Mouse (Mus musculus) CD8-positive naive resting alpha-beta T cell, adult 2 months (primary cell): Measurements from ENCODE around the gene Mn1.

Source experiments
- DNase-seq, 2 experiments: peaks; one replicate each; pipeline ENCODE4 v3.0.0; 2022; ENCODE audit warnings: low read depth in 2 of 2, low spot score in 2 of 2

Gene Mn1

GRCm38 (mm10) chr5:111409412-111410044 lies 7.6 kb upstream of the Mn1 start:
- no peak for DNase-seq

- no peak for DNase-seq
These were observed 6.5 kb upstream of the Mn1 start for GRCm38 (mm10) chr5:111410665-111411064.

- peak; percentile 64 to 71 for DNase-seq
These were observed 3.0 kb upstream of the Mn1 start for GRCm38 (mm10) chr5:111414192-111414591.

- DNase-seq, result no peak
These were observed 2.4 kb upstream of the Mn1 start for GRCm38 (mm10) chr5:111414770-111415249.

GRCm38 (mm10) chr5:111415575-111415974 lies 1.6 kb upstream of the Mn1 start:
- no peak for DNase-seq

GRCm38 (mm10) chr5:111416048-111416447 lies 1.1 kb upstream of the Mn1 start:
- peak in 1 of 2 experiments; percentile 9 for DNase-seq

GRCm38 (mm10) chr5:111417378-111418131 lies 393 bp downstream of the Mn1 start:
- peak; percentile 8 to 14 for DNase-seq

- no peak for DNase-seq
These were observed 1.3 kb downstream of the Mn1 start for GRCm38 (mm10) chr5:111418202-111419120.

GRCm38 (mm10) chr5:111419121-111419881 lies 2.1 kb downstream of the Mn1 start:
- no peak for DNase-seq

- DNase-seq, result no peak
These were observed 3.0 kb downstream of the Mn1 start for GRCm38 (mm10) chr5:111420011-111420691.

- no peak for DNase-seq
These were observed 3.7 kb downstream of the Mn1 start for GRCm38 (mm10) chr5:111420896-111421295.

- no peak for DNase-seq
These were observed 4.3 kb downstream of the Mn1 start for GRCm38 (mm10) chr5:111421424-111421823.

GRCm38 (mm10) chr5:111422058-111422800 lies 5.1 kb downstream of the Mn1 start:
- no peak for DNase-seq

GRCm38 (mm10) chr5:111423011-111423410 lies 5.8 kb downstream of the Mn1 start:
- no peak for DNase-seq

GRCm38 (mm10) chr5:111423616-111424015 lies 6.5 kb downstream of the Mn1 start:
- no peak for DNase-seq

- no peak for DNase-seq
These were observed 8.7 kb downstream of the Mn1 start for GRCm38 (mm10) chr5:111425813-111426212.

GRCm38 (mm10) chr5:111426249-111426648 lies 9.1 kb downstream of the Mn1 start:
- no peak for DNase-seq

- DNase-seq, result no peak
These were observed 11.7 kb downstream of the Mn1 start for GRCm38 (mm10) chr5:111428882-111429281.

- DNase-seq, result no peak
These were observed 12.6 kb downstream of the Mn1 start for GRCm38 (mm10) chr5:111429726-111430125.
